Mouse (Mus musculus) forebrain, embryonic 14.5 days (tissue): ENCODE results near the gene Fgfr2. TPM values are rescaled to one million over a fixed set of nuclear protein-coding genes. Genes with fewer than 3 reads are reported as not detected.
A peak's percentile ranks its signal among the peaks of the same experiment; 100 is the strongest.

ENCODE experiments used
- ATAC-seq: fragments of 200-750 bp; cut with Nextera tagmentation; 2 replicates; pipeline ENCODE4 v1.8.0; 2017; ENCODE audit warnings: mild to moderate bottlenecking, moderate library complexity
- DNase-seq: peaks from one replicate; pipeline ENCODE4 v3.0.0-alpha.2; 2015; ENCODE audit warnings: low spot score
- H3K27ac ChIP-seq: fragments of 300-500 bp; sonication (generic); 2 replicates; pipeline ENCODE4 v1.5.1; 2014; ENCODE audit warnings: low read depth, mild to moderate bottlenecking, control low read depth, low read length, moderate library complexity
- H3K27me3 ChIP-seq: fragments of 300-500 bp; sonication (generic); replicated peaks from 2 replicates; pipeline ENCODE4 v1.6.1; 2014; ENCODE audit warnings: low read length, control low read depth, mixed read lengths; ENCODE audit not compliant: control insufficient read depth, insufficient read depth
- H3K36me3 ChIP-seq: fragments of 300-500 bp; sonication (generic); 2 replicates; pipeline ENCODE4 v1.6.1; 2014; ENCODE audit warnings: low read length, control low read depth; ENCODE audit not compliant: control insufficient read depth, insufficient read depth
- H3K4me1 ChIP-seq: fragments of 300-500 bp; sonication (generic); 2 replicates; pipeline ENCODE4 v1.6.1; 2014; ENCODE audit warnings: antibody characterized with exemption, low read length, control low read depth; ENCODE audit not compliant: control insufficient read depth, insufficient read depth
- H3K4me2 ChIP-seq: fragments of 300-500 bp; sonication (generic); 2 replicates; pipeline ENCODE4 v1.6.1; 2014; ENCODE audit warnings: mild to moderate bottlenecking, control low read depth, low read length
- H3K4me3 ChIP-seq: fragments of 300-500 bp; sonication (generic); 2 replicates; pipeline ENCODE4 v1.5.1; 2014; ENCODE audit warnings: low read depth, low read length, control low read depth
- H3K9ac ChIP-seq: fragments of 300-500 bp; sonication (generic); 2 replicates; pipeline ENCODE4 v1.6.1; 2014; ENCODE audit warnings: mild to moderate bottlenecking, low read length, control low read depth, moderate library complexity
- H3K9me3 ChIP-seq: fragments of 300-500 bp; sonication (generic); replicated peaks from 2 replicates; pipeline ENCODE4 v1.6.1; 2016; ENCODE audit warnings: low read length, control low read depth, mixed read lengths; ENCODE audit not compliant: control insufficient read depth
- WGBS: fragments of 180-500 bp; shearing (Covaris S2); extraction: QIAGEN DNeasy Blood & Tissue Kit; methylation state at CpG from one replicate; pipeline ENCODE4 v1.1.7; 2014; 5-methylcytosine and 5-hydroxymethylcytosine counted together
- polyA plus RNA-seq: library from polyadenylated mRNA; unstranded; fragments of >200 nt; fragmentation: Nextera tagmentation; extraction: Ambion mirVana; gene quantifications from 2 replicates; pipeline ENCODE4 v1.2.1, GENCODE M21; 2014

The Fgfr2 gene
- polyA plus RNA-seq, 1 experiment from 2014 or later = 35.9 TPM

DNA sequence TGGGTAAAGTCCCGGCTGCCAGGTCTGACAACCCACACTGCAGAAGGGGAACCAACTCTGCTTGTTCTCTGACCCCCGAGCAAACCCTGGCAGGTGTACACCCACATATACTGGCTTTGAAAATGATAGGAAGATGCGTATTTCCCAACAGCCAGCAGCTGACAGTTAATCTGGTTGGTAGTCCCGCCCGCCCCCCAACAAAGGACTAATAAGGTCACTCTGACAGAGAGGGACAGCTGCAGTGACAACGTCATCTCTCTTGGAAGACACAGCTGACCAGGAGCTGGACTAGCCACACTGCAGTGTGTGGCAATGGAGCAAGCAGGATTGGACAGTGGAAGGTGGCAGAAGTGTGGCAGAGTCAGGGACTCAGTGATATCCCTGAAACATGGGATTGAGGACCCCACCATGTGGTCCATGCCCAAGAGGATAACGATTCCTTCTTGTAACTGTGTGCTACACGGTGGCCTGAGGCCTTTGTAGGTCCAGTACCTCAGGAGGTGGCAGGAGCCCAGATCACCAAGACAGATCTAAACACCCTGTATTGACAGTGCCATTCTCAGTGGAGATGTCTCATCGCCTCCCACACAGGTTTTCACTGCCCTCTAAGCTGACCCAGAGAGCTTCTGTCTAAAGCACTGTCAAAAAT lies 130.1 kb downstream of the Fgfr2 start:
- H3K4me3 ChIP-seq = no peak overlapping the region
- DNase-seq = no peak
- H3K36me3 ChIP-seq = peaks cover 81% of the 10 kb centered on the region
- no peak overlapping the region for H3K4me2 ChIP-seq
- H3K9ac ChIP-seq = no peak overlapping the region
- no peaks in the 10 kb centered on the region for H3K27me3 ChIP-seq
- ATAC-seq = no peak
- H3K27ac ChIP-seq = no peak overlapping the region
- no peaks in the 10 kb centered on the region for H3K9me3 ChIP-seq
- no peaks in the 10 kb centered on the region for H3K4me1 ChIP-seq
- 88% methylated on average over 9 of the region's 9 CpGs for WGBS

DNA sequence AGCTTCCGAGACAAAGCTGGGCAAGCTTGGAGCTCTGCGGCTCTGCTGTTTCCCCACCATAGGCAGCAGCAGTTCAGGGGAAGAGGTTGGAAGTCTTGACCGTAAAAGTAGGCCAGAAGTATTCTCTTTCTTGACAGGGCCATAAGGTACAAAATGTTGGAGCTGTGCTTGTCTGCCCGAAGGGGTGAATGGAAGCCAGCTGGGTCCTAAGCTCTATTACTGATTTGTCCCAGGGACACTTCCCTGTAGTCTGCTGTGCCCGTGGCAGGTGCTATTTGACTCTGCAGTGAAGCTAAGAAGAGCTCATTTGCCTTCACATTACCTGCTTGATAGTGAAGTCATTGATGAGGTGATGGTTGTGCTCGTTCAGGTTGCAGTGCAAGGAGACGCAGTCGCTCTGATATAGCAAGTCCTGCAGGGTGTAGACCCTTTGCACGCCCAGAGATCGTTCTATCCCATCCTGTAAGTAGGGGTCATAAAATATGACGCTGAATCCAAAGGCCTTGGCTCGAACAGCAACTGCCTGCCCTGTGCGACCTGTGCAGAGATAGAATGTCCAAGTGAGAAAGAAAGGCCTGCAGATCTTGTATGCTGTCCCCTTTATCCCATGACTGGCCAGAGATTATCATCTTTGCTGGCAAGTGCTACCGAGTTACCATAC lies 131.8 kb downstream of the Fgfr2 start:
- no peak for DNase-seq
- Histone ChIP-seq H3K9ac (no peak overlapping the region), H3K9me3 (no peaks in the 10 kb centered on the region), H3K4me2 (no peak overlapping the region), H3K4me1 (no peaks in the 10 kb centered on the region), H3K27me3 (no peaks in the 10 kb centered on the region), H3K36me3 (peaks cover 73% of the 10 kb centered on the region), H3K4me3 (no peak overlapping the region), H3K27ac (no peak overlapping the region)
- WGBS = 91% methylated on average over 14 of the region's 14 CpGs
- ATAC-seq = no peak

DNA sequence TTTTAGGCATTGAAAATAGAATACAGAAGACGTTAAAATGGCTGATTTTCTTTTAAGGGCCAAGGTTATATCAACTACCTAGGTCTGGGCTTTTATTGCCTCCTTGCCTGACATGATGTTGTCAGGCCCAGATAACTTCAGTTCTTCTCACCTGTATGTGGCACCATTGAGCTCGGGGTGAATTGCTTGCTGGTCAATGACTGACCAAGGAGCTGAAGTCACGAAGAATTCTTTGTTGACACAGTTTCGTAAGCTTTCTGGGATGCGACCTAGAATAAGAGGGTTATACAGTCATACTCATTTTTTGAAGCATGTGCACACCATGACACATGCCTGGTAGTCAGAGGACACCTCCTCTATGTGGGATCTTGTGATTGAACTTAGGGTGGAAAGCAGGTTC lies 133.3 kb downstream of the Fgfr2 start:
- 92% methylated on average over 5 of the region's 5 CpGs for WGBS
- Histone ChIP-seq H3K4me1 (no peaks in the 10 kb centered on the region), H3K27me3 (no peaks in the 10 kb centered on the region), H3K9ac (no peak overlapping the region), H3K4me2 (no peak overlapping the region), H3K27ac (no peak overlapping the region), H3K4me3 (no peak overlapping the region), H3K36me3 (peaks cover 75% of the 10 kb centered on the region), H3K9me3 (no peaks in the 10 kb centered on the region)
- ATAC-seq (no peak), DNase-seq (no peak)

DNA sequence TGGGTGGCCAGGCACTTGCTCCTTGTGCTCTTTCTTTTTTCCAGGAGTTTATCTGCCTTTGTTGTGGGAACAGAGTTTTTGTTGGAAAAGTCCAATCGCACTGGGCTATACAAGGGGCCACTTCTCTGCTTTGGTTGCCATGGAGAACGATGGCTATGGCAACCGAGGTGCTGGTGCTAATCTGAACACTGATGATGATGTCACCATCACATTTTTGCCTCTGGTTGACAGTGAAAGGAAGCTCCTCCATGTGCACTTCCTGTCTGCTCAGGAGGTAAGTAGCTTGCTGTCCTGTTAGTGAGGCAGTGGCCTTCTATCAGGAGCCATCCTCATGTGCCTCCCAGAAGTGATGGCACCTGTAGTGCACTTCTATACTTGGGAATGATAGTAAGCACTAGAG lies 140.5 kb downstream of the Fgfr2 start:
- H3K36me3 ChIP-seq = peaks cover 50% of the 10 kb centered on the region
- H3K9ac ChIP-seq = no peak overlapping the region
- H3K4me1 ChIP-seq = no peaks in the 10 kb centered on the region
- no peak overlapping the region for H3K4me3 ChIP-seq
- H3K27me3 ChIP-seq = no peaks in the 10 kb centered on the region
- H3K4me2 ChIP-seq = no peak overlapping the region
- DNase-seq = peak; percentile 19
- H3K27ac ChIP-seq = 0 out of 2 replicates have a peak overlapping the region, but pooled peaks have one; percentile 27
- 27% methylated on average over 3 of the region's 3 CpGs for WGBS
- H3K9me3 ChIP-seq = no peaks in the 10 kb centered on the region
- no peak for ATAC-seq

DNA sequence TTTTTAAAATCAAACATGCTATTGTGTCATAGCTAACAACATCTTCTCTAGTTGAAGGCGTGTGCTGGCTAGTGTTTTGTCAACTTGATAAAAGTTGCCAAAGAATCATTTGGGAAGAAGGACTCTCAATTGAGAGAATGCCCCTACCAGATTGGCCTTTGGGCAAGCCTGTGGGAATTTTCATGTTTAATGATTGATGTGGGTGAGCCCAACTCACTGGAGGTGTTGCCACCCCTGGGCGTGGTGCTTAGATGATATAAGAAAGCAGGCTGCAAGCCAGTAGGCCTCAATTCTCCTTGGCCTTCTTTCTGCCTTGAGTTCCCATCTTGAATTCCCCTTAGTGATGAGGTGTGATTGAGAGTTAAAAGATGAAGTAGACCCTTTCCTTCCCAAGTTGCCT lies 145.2 kb downstream of the Fgfr2 start:
- H3K27me3 ChIP-seq = no peaks in the 10 kb centered on the region
- H3K4me3 ChIP-seq = no peak overlapping the region
- 92% methylated on average over 2 of the region's 2 CpGs for WGBS
- DNase-seq = no peak
- ATAC-seq = no peak
- H3K9me3 ChIP-seq = no peaks in the 10 kb centered on the region
- peaks cover 24% of the 10 kb centered on the region for H3K36me3 ChIP-seq
- no peak overlapping the region for H3K27ac ChIP-seq
- no peak overlapping the region for H3K9ac ChIP-seq
- H3K4me1 ChIP-seq = no peaks in the 10 kb centered on the region
- H3K4me2 ChIP-seq = no peak overlapping the region

GRCm38 (mm10) chr7:132976079-132976478 lies 147.1 kb downstream of the Fgfr2 start:
- ATAC-seq (no peak), DNase-seq (no peak)
- WGBS = 71% methylated on average over 2 of the region's 2 CpGs
- peaks cover 16% of the 10 kb centered on the region for H3K36me3 ChIP-seq
- no peak overlapping the region for H3K4me3 ChIP-seq
- H3K9ac ChIP-seq = no peak overlapping the region
- H3K27ac ChIP-seq = no peak overlapping the region
- no peaks in the 10 kb centered on the region for H3K27me3 ChIP-seq
- H3K9me3 ChIP-seq = no peaks in the 10 kb centered on the region
- H3K4me2 ChIP-seq = no peak overlapping the region
- H3K4me1 ChIP-seq = no peaks in the 10 kb centered on the region

DNA sequence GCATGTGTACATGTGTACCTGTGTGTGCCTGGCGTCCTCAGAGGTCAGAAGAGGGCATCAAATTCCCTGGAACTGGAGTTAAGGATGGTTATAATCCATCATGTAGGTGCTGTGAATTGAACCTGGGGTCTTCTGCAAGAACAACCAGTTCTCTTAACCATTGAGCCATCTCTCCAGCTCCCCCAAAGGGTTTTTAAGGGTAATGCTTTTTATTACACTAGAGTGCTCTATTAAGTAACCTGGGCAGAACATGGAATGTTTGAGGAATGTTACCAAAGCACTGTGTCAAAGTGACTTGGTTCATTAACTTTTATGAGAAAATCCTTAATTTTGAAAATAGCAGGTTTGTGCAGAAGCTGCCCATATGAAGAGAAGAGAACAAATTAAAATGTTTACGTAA lies 151.1 kb downstream of the Fgfr2 start:
- ATAC-seq (no peak), DNase-seq (no peak)
- whole genome bisulfite sequencing = 91% methylated on average over 2 of the region's 2 CpGs
- H3K27me3 ChIP-seq = no peaks in the 10 kb centered on the region
- no peak overlapping the region for H3K4me2 ChIP-seq
- H3K9ac ChIP-seq = no peak overlapping the region
- peaks cover 18% of the 10 kb centered on the region; the same call in 1 of the 2 replicates for H3K36me3 ChIP-seq
- H3K9me3 ChIP-seq = no peaks in the 10 kb centered on the region
- H3K4me3 ChIP-seq = no peak overlapping the region
- H3K27ac ChIP-seq = no peak overlapping the region
- no peaks in the 10 kb centered on the region for H3K4me1 ChIP-seq

DNA sequence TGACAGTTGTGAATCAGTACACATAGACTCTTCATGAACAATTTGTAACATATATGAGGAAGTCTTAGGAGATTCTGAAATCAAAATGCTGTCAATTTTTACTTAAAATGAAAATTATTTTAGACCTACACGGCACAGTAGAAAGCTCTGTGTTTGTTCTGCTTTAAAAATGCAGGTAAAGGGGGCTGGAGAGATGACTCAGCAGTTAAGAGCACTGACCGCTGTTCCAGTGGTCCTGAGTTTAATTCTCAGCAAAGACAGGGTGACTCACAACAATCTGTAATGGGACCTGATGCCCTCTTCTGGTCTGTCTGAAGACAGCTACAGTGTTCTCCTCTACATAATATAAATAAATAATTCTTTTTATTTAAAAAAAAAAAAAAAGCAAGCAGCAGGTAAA lies 157.4 kb downstream of the Fgfr2 start:
- H3K4me2 ChIP-seq = no peak overlapping the region
- peaks cover 17% of the 10 kb centered on the region; the same call in 1 of the 2 replicates for H3K36me3 ChIP-seq
- no peak for ATAC-seq
- no peak overlapping the region for H3K27ac ChIP-seq
- H3K9me3 ChIP-seq = no peaks in the 10 kb centered on the region
- 83% methylated on average over 2 of the region's 2 CpGs for WGBS
- no peaks in the 10 kb centered on the region for H3K4me1 ChIP-seq
- no peak for DNase-seq
- no peaks in the 10 kb centered on the region for H3K27me3 ChIP-seq
- no peak overlapping the region for H3K4me3 ChIP-seq
- H3K9ac ChIP-seq = no peak overlapping the region

GRCm38 (mm10) chr7:132964395-132964794 lies 158.8 kb downstream of the Fgfr2 start:
- H3K9ac ChIP-seq = no peak overlapping the region
- H3K4me1 ChIP-seq = no peaks in the 10 kb centered on the region
- H3K4me2 ChIP-seq = no peak overlapping the region
- DNase-seq = no peak
- H3K36me3 ChIP-seq = peaks cover 17% of the 10 kb centered on the region; the same call in 1 of the 2 replicates
- no peaks in the 10 kb centered on the region for H3K27me3 ChIP-seq
- WGBS = 78% methylated on average over 3 of the region's 3 CpGs
- H3K27ac ChIP-seq = no peak overlapping the region
- no peak for ATAC-seq
- H3K4me3 ChIP-seq = no peak overlapping the region
- H3K9me3 ChIP-seq = no peaks in the 10 kb centered on the region
